Mouse (Mus musculus) spleen, adult 18-20 months (tissue): ENCODE data around the gene Vmn2r21.
"Not testable (repeated sequence)": the region's sequence is repeated elsewhere in the genome, so short reads cannot be mapped to it uniquely, and the experiment has no call there.

Source experiments
- DNase-seq, 2 experiments: peaks; one replicate each; pipeline ENCODE4 v3.0.0; 2022; ENCODE audit warnings: mixed read lengths in 2 of 2

Gene Vmn2r21

GRCm38 (mm10) chr6:123533306-123533705, at the start of gene Vmn2r21:
Gene Vmn2r21 (minus strand): TSS chr6:123533406.
- DNase-seq, result not testable (repeated sequence)

DNA sequence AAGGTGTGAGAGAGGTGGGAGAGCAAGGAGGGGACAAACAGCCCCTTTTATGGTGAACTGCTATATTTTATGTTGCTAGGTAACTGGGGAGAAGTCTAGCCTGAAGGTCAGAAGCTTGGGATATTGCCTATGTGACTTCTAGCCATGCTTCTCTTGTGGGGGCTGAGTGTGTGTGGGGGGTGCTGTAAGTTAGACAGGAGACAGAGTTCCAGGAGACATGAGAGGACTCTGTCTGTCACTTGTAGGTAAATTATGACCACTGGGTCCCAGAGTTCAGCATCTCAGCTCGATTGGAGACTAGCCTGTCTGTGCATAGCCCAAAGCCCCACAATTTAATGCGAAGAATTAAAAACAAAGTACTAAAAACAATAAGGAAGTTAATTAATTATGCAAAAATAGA, 41.5 kb upstream of the Vmn2r21 start:
- DNase-seq, result not testable (repeated sequence)

- DNase-seq, result not testable (repeated sequence)
Observed at GRCm38 (mm10) chr6:123539755-123540154, 6.5 kb upstream of the Vmn2r21 start.

- not testable (repeated sequence) for DNase-seq
Observed at GRCm38 (mm10) chr6:123522263-123523011, 10.8 kb downstream of the Vmn2r21 start.

DNA sequence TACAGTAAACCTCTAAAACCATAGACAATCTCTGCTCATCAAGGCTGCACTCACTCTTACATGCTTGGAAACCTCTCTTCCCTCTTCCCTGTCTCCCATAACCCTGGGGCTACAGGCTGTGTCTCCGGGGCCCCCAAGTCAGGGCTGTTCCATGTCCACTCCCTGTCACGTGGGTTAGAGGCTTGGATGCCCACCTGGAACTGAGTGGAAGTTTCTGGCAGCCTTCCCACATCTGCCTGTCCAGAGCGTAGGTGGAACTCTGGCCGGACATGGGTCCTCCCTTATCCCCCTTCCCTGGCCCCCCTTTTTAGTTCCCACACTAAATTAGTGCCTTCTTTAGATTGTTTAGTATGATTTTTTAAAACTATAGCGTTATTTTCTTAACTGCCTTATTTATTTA, 60.2 kb downstream of the Vmn2r21 start:
- DNase-seq, result not testable (repeated sequence)

GRCm38 (mm10) chr6:123472458-123472987, 60.7 kb downstream of the Vmn2r21 start:
- DNase-seq, result not testable (repeated sequence)

DNA sequence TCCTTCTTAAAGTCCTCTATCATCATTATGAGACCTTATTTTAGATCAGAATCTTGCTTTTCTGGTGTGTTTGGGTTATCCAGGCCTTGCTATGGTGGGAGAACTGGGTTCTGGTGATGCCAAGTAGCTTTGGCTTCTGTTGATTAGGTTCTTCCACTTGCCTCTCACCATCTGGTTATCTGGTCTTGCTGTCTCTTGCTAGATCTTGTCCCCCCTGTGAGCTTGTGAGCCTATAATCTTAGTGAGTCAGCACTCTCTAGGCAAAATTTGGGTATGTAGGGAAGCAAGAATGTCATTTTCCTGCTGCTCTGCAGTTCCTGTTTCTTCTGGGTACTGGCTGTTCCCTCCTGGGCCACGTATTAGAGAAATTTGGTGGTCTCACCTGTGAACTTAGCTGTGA, 64.6 kb downstream of the Vmn2r21 start:
- DNase-seq, result not testable (repeated sequence)
